Mouse (Mus musculus): ENCODE data around the gene Hs2st1.

Gene Hs2st1

DNA sequence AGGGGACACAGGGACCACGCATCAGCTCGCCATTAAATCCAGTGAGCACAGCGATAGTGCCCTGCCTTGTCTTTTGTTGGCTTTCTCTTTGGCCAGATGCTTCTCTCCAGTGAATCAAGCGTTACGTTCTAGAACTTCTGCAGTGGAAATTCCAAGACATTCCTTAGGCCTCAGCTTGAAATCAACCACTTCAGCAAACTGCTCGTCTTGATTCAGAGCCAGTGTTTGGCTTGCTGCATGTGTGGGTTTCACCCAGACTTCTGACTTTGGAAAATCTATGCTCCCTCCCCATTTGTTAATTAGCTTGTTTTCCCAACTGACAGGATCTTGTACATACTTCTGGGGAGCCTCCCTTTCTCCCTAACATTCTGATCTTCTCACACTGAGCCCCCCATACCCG, 16.8 kb upstream of the Hs2st1 start:
- DNase-seq (ENCODE audit: inconsistent age in 2 of 2, low spot score in 1 of 2): no peak

DNA sequence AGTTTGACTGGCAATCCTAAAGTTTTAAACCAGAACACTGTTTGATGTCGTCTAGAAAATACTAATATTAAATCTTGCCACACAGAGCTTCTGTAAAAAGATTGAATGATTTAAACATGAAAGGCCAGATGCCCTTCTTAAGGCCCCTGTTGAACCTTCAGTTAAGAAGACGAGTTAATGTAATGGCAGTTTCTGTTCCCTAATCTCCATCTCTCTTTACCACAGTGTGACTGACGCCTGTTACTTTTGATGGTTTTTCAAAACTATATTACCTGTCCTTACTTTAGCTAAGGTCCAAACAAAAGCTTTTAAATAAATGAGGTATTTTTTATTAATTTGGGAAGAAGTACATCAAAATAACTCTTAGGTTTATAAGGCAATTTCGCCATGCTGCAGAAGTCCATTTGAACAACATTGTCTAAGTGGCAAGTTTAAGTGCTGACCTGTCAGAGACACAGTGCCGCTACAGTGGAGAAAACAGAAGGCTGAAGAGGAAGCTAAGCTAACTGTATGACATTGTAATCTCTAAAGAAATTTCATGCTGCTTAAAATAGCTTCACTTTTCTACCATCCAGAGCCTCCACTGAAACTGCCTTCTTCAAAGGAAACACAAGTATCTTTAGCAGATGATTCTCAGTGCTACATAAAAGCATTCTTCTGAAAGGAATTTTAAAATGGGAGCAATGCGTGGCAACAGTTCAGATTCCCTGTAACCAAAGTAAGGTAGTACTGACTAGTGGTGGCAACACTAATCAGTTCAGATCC, 15.0 kb upstream of the Hs2st1 start:
- DNase-seq (ENCODE audit: inconsistent age in 2 of 2, low spot score in 1 of 2): no peak

DNA sequence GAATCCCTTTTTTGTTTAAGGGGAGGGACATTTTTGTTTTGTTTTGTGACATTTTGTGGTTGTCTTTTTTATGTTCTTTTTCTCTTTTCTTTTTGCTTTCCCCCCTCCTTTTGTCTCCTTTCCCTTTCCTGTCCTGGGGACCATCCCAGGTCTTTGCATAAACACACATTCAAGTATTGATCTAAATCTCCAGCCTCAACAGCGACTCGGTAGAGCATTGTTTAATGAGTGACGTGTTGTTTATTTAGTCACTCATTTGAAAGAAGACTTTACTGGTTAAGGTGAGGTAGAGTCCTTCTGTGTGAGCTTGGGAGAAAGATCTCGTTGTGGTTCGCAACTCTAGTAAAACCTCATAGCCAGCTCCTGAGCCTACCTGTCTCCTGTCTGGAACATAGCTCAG, 13.8 kb upstream of the Hs2st1 start:
- DNase-seq (ENCODE audit: inconsistent age in 2 of 2, low spot score in 1 of 2): no peak

DNA sequence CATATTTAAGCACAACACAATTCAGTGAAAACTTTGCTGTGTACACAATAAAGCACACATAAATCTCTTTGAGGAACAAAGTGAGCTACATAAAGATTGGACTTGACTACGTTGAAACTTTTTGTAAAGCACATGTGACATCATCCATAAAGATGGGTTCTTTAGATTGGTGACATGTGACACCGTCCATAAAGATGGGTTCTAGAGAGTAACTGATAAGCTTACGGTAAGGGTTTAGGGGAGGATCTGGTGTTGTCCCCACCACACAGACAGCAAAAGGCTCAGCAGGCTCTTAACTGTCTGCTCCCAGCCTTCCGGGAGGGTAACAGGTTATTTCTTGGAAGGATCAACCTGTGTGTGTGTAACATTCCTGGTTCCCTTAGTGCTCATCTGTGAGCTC, 12.3 kb upstream of the Hs2st1 start:
- DNase-seq (ENCODE audit: inconsistent age in 2 of 2, low spot score in 1 of 2): no peak

GRCm38 (mm10) chr3:144581842-144582241, 11.9 kb upstream of the Hs2st1 start:
- DNase-seq (ENCODE audit: inconsistent age in 2 of 2, low spot score in 1 of 2): no peak

- no peak for DNase-seq (ENCODE audit: inconsistent age in 2 of 2, low spot score in 1 of 2)
Measured at GRCm38 (mm10) chr3:144580281-144580680, 10.3 kb upstream of the Hs2st1 start.

DNA sequence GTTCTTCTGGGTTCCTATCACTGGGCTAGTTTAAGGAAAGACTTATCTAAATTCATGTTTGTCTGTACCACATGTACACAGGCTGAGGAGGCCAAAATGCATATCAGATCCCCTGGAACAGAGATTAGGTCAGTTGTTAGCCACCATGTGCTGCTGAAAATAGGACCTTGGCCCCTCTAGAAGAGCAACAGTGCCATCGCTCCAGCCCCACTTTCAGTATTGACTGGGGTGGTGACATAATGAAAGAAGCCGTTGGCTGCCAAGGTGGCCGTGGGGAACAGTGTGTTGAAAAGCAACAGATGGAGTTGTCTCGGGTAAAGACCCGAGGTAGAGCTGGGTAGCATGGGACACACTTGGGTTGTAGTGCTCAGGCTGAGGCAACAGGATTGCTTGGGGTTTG, 9.8 kb upstream of the Hs2st1 start:
- no peak for DNase-seq (ENCODE audit: inconsistent age in 2 of 2, low spot score in 1 of 2)

GRCm38 (mm10) chr3:144578921-144579320, 8.9 kb upstream of the Hs2st1 start:
- DNase-seq (ENCODE audit: inconsistent age in 2 of 2, low spot score in 1 of 2): peak in 1 of 2 experiments; percentile 46

GRCm38 (mm10) chr3:144577366-144578340, 7.7 kb upstream of the Hs2st1 start:
- DNase-seq (ENCODE audit: inconsistent age in 2 of 2, low spot score in 1 of 2): no peak

DNA sequence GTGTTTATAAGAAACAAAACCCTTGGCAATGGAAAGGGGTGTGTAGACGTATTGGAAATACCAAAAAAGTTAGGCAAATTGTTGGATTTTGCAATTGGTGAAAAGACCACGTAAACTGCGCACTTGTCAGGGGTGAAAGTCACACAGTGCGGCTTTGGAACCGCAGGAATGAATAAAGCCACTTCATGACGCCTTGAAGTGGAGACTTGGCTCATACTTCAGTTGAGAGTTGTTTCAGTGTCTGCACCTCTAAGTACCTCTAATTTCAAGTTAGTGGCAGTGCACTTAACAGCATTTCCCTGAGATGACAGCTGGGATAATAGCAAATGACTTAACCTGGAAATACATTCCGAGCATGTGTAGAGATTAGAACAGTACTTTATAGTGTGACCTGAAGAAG, 4.3 kb upstream of the Hs2st1 start:
- DNase-seq (ENCODE audit: inconsistent age in 2 of 2, low spot score in 1 of 2): no peak

- no peak for DNase-seq (ENCODE audit: inconsistent age in 2 of 2, low spot score in 1 of 2)
Measured at GRCm38 (mm10) chr3:144570816-144571487, 971 bp upstream of the Hs2st1 start.

DNA sequence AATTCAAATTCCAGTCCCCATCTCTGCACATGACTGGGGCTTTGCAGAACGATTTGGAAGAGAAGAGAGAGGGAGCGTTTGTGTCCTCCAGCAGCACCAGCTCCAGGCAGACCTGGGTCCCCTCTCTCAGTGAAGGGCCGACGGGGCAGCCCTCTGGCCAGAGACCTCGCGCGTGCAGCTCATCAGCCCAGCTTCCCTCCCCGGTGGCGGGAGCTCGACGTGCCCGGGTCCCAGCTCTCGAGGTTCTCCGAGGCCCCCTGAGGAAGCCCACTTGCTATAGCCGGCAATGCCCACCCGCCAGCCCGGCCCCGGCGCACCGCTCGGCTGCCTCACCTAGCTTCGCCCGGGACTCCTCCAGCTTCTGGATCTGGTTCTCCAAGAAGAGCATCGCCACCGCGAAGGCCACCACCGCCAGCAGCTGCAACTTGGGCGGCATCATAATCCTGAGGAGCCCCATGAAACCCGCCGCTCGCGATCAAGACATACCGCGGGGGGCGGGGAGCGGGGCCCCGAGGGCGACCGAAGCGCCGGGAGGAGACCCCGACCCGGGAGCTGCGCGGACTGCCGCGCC, 495 bp downstream of the Hs2st1 start:
- DNase-seq (ENCODE audit: inconsistent age in 2 of 2, low spot score in 1 of 2): peak in 1 of 2 experiments; percentile 87

DNA sequence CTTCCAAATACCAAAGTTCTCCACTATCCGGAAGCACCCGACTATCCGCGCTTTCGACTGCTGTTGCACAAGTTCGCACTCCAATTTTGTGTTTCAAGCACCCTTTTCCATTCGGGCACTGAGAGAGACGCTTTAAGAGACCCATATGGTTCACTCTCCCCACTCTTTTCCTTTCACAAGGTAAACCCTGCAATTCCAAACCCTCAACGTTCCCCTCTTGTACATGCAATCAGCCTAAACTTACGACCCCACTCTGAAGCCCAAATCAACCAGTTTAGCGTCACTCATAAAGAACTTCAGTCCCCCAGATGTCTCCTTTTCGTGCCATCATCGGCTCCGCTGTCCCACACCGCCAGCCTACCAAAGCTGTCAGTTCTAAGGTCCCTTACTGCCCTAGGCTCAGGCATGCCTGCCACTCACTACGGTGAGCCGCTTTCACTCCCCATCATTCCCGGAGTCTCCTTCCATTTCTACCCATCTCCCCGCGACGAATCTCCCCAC, 1.1 kb downstream of the Hs2st1 start:
- DNase-seq (ENCODE audit: inconsistent age in 2 of 2, low spot score in 1 of 2): peak in 1 of 2 experiments; percentile 71

DNA sequence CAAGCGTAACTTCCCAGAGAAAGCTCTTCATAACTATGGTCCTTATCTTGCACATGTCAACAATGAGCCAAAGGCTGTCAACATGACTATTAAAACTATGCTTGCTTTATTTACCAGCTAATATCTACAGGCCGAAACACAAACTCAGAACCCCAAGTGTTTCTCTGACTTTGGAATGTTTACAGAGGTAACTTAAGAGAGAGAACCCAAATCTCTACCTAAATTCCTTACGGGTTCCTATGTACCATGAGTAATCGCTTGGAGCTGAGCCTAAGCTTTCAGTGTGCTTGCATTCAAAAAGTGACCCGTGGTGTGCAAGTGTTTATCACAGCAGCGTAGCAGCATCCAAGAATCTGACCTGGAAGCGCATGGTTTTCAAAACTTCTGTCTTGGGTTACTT, 4.8 kb downstream of the Hs2st1 start:
- DNase-seq (ENCODE audit: inconsistent age in 2 of 2, low spot score in 1 of 2): no peak

DNA sequence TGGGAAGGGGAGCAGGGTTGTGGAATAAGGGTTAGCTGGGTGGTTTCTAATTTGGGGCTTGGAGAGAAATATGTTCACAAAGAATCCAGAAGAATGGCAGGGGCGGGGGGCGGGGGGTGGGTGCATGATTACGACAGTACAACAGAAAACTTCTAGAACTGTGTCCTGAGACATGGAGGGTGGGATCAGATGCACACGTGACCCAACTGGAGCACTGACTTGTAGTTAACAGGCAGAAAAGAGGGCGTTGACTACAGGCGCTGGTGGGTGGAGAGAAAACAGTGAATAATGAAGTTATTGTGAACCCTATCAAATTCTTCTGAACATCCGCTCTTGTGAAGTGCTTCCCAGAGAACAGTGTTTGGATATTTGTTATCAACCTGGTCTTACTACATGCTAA, 6.1 kb downstream of the Hs2st1 start:
- DNase-seq (ENCODE audit: inconsistent age in 2 of 2, low spot score in 1 of 2): no peak

- no peak for DNase-seq (ENCODE audit: inconsistent age in 2 of 2, low spot score in 1 of 2)
Measured at GRCm38 (mm10) chr3:144561511-144562250, 8.3 kb downstream of the Hs2st1 start.

DNA sequence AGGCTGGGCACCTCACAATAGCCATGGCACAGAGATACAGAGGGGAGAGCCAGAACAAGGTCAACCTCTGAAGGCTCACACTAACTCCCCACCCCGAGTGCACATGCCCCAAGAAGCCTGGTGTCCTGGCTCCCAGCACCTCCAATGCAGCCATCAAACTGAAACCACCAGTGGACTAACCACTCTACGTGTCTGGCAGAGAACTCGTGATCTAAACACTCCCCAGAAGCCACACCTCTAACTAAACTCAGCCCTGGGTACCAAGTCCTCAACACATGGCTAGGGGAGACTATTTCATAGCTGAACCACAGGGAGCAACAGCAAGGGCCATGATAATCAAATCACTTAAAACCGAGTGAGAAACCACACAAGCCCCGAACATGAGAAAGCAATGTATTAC, 11.7 kb downstream of the Hs2st1 start:
- DNase-seq (ENCODE audit: inconsistent age in 2 of 2, low spot score in 1 of 2): peak; percentile 26 to 75

DNA sequence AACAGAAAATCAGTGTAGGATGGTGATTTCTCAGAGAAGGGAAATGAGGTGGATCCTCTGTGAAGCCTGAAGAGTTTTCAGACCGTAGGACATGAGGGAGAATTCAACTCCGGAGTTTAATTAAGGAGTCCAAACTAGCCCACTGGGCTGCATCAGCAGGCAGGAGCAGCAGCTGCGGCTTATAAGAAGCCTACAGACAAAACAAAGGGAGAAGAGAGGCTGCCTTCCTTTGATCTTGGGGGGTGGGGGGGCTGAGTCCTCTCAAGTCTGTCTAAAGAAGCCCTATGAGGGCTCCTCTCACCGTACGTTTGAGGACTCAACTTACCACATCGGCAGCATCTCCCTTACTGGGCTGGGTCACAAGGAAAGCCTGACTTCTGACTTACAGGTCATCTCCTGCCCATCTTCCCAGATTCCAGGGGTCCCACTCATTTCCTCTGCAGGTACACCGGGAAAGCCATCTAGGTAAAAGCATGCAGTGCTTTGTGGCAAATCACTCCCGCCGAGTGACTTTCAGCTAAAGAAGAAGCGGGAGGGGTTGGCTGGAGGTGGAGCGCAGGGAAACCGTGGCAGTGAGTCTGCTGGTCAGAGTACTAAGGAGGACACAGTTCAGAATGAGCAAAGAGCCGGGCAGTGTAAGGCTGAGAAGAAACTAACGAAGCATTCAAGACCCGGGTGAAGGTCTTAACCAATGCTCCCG, 13.2 kb downstream of the Hs2st1 start:
- no peak for DNase-seq (ENCODE audit: inconsistent age in 2 of 2, low spot score in 1 of 2)

- DNase-seq (ENCODE audit: inconsistent age in 2 of 2, low spot score in 1 of 2): no peak
Measured at GRCm38 (mm10) chr3:144555144-144555543, 14.8 kb downstream of the Hs2st1 start.

GRCm38 (mm10) chr3:144554503-144554902, 15.5 kb downstream of the Hs2st1 start:
- no peak for DNase-seq (ENCODE audit: inconsistent age in 2 of 2, low spot score in 1 of 2)

Data from adrenal gland, adult (tissue).